Mouse (Mus musculus): ENCODE measurements around the gene Gm17577. TPM values are rescaled to one million over a fixed set of nuclear protein-coding genes. Genes with fewer than 3 reads are reported as not detected.
"Not testable (repeated sequence)": the region's sequence is repeated elsewhere in the genome, so short reads cannot be mapped to it uniquely, and the experiment has no call there.

Gene Gm17577
- not detected in 2 replicates for polyA plus RNA-seq (2015; fragmentation: Nextera tagmentation; extraction: Ambion mirVana)

GRCm38 (mm10) chrX:123246807-123247206 lies at the start of gene Gm17577:
Gene Gm17577 (minus strand): TSS chrX:123246907.
- WGBS = no CpG with 5 or more reads among the region's 3 CpGs
- not testable (repeated sequence) for ATAC-seq; H3K36me3 ChIP-seq; H3K9ac ChIP-seq; H3K4me3 ChIP-seq (replicated peaks); H3K27ac ChIP-seq; H3K27me3 ChIP-seq (replicated peaks); H3K4me2 ChIP-seq (replicated peaks); H3K4me1 ChIP-seq (replicated peaks); H3K9me3 ChIP-seq

- not testable (repeated sequence) for H3K4me3 ChIP-seq (replicated peaks); H3K4me2 ChIP-seq (replicated peaks); ATAC-seq; H3K27me3 ChIP-seq (replicated peaks); H3K9ac ChIP-seq; H3K9me3 ChIP-seq; H3K36me3 ChIP-seq; H3K27ac ChIP-seq; H3K4me1 ChIP-seq (replicated peaks)
- WGBS = 80% methylated on average over 1 of the region's 1 CpGs
These were observed 24.3 kb downstream of the Gm17577 start, which contains the start of gene Srsx for GRCm38 (mm10) chrX:123222381-123222780. Gene Srsx (minus strand): TSS chrX:123222481.

Other genes starting within 250 kb of the Gm17577 start
- gene Gm17521, start 217.2 kb downstream of the Gm17577 start, polyA plus RNA-seq (2015; fragmentation: Nextera tagmentation; extraction: Ambion mirVana) = not detected in 2 replicates
- 7.1 and 9.3 TPM in 2 replicates for gene Cldn34c1, start 143.4 kb downstream of the Gm17577 start, polyA plus RNA-seq (2015; fragmentation: Nextera tagmentation; extraction: Ambion mirVana)
- gene Srsx, start 24.4 kb downstream of the Gm17577 start, polyA plus RNA-seq (2015; fragmentation: Nextera tagmentation; extraction: Ambion mirVana) = not detected in 2 replicates